Mouse (Mus musculus) ovary, postnatal 36 days (tissue): Measurements from ENCODE around the gene Armc10.
A peak's percentile ranks its signal among the peaks of the same experiment; 100 is the strongest.
"Not testable (repeated sequence)": the region's sequence is repeated elsewhere in the genome, so short reads cannot be mapped to it uniquely, and the experiment has no call there.

Experiments
- DNase-seq: peaks from one replicate; pipeline ENCODE4 v3.0.0; 2022; ENCODE audit warnings: low spot score, mixed read lengths

The Armc10 gene

DNA sequence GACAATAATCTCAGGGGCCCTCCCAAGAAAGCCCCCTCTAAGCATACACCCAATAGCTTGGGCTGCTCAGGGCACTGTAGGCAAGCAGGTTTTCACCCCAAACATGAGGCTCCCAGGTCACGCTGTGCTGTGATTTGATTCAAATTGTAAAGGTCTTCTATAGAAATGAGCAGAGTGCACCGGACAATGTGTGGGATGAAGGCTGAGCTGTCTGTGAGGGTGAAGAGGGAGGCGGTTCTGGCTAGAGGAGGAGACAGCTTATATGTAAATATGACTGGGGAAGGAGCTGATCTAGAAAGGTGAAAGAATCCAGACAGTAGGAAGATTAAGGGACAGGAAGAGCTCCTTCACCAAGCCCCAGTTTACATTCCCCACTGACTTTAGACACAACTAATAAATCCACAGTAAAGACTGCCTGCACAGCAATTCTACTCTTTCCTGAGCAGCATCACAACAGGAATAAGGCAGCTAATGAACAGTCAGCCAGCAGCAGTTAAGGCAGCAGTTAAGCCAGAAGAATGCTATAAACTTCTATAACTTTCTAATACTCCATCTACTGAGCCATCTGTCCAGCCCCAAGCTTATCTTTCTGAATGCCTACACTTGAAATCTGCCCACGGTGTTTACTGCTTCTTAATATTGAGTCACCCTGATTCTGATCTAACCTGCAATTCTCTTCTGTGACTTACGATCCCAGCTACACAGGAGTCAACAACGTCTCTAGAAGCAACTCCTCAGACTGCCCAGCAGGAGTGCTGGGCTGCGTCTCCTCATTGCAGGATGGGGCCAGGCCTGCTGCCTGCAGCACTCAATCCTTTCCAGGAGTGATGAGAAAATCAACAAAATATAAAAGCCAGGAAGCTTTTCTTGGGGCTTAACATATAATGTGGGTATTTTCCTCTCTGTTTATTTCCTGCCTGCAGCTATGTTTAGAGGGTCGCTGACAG lies 21.9 kb downstream of the Armc10 start:
- no peak for DNase-seq

DNA sequence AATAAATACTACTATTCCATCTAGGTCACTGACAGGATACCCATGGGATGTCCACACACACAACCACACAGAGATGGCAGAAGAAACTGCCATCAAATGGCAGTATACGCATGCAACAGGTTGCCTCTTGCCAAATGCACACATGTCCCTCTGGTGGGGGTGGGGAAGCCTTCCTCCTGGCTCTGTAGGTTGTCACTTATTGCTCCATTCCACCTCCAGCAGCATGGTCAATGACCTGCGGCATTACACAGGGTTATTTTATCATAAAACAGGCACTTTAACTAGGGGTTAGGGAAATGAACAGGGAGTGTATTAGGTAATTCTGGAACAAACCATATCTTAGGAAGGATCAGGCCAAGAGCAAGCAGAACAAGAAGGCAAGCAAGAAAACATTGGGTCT lies 23.7 kb downstream of the Armc10 start:
- no peak for DNase-seq

DNA sequence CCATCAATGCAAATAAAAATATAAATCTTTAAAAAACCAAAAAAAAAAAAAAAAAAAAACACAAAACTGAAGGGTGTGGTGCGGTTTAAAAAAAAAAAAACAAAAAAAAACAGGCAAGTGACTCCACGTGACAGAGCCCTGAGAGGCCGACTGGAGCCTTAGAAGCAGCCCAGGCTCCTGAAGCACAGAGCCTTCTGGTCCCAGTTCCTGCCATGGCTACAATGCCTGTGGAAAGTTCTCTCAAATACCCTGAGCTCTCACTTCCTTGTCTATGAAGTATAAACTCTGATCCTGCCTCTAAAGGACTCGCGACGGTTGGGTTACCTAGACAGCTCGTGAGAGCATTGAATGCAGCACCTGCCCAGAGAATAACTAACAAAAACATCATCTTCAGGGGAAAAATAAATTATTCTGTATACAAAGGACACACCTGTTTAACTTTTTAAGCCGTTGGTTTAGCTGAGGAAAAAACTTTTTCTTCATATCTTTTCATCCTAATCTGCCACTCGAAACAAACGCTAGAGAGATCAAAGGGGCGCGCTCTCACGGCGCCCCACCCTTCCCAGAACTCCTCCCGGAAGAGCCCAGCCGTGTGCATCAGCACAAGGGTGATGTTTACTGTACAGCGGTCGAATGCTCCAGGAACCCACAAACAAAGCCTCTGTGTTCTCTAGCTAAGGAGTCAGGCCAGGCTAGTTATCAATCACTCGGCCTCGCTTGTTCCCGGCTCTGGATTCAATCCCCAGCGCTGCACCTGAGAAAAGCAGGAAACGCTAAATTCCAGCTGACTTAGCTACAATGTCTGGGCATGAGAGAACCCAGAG lies 27.4 kb downstream of the Armc10 start:
- peak; percentile 15 for DNase-seq

DNA sequence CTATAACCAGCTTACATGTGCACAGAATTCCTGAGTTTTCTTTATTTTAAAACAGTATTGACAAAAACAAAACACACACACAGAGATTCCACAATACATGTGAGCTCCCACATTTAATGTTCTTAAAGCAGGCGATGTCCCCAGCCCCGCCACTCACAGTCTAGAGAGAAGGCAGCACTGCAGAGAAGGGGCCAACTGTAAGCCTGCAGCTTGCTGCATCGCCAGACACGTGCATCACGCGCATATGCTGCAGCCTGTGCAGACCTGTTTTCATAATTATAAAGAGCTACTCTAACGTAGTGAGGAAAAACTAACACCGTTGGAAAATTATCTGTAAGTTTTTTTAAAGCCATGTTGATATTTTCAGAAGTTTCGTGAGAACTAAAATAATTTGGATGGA lies 28.1 kb downstream of the Armc10 start:
- no peak for DNase-seq

DNA sequence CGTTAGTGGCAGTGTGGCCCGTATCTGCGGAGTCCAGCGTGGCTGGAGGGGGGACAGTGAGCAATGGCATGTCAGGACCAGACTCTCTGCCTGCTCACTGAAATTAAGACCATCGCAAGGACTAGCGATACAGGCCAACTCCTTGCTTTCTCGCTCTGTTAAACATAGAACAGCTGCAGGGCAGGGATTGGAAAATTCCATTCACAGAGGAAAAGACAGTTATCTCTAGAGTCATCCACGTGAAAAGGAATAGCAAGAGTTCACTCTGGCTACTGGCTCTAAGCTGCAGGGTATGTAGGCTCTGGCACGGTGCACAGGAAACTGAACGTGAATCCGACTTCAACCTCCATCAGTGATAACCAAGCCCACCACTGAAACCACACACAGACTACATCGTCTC lies 29.4 kb downstream of the Armc10 start:
- no peak for DNase-seq

DNA sequence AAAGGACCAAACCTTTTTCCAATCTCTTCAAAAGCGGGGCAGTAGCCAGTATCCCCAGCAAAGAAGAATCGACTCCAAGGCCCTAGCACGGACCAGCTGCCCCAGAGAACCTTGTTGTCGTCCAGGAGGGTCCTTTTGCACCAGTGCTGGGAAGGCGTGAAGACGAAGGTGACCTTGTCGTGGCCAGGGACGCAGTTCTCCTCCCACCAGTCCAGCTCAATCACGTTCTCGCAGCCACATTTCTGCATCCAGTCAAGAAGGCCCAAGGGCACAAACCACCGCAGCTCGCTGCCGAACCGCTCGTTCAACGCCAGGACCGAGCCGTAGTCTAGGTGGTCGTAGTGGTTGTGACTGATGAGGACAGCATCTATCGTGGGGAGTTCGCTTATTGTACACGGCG lies 29.9 kb downstream of the Armc10 start:
- no peak for DNase-seq

DNA sequence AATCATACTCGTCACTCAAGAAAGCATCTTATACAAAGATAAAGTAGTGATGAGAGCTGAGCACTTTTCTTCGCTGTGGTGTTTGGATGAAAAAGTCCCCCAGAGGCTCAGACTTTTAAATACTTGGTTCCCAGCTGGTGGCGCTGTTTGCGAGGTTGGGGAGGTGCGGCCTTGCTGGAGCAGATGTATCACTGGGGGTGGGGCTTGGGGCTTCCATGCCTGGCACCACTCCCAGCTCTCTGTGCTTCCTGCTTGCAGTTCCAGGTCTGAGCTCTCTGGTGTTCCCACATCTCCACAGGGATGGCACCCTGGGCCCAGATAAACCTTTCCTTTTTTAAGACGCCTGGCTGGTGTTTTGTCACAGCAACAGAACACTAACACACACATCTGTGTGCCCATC lies 32.3 kb downstream of the Armc10 start:
- DNase-seq = no peak

DNA sequence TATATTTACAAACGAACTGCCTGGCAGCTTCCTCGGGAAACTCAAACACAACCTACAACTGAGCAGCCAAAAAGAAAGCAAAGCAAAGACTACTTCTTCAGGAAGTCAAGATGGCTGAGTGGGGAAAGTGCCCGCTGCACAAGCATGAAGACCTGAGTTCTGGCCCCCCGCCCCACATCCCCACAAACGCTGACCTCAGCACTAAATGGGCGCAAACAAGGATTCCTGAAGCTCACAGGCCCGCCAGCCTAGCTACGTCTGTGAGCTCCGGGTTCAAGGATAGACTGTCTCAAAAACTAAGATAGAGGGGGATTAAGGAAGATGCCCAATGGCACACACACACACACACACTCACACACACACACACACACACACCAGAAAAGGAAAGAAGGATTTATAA lies 32.8 kb downstream of the Armc10 start:
- DNase-seq = no peak

DNA sequence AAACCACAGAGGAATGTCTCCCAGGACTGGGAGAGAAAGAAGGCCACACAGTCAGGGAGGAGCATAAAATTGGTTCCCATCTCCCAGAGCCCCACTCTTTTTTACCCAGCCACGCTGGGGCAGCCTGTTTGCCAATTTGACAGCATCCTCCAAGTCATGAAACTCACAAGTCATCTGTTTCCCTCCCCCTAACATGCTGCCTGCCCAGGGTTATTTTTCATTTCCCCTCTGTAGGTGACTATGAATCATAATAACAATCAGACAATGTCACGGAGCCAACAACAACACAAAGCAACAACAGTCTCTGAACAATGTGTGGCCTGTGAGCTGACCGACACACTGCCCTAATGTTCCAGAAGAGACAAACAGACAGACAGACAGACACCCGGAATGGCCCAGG lies 34.4 kb downstream of the Armc10 start:
- no peak for DNase-seq

DNA sequence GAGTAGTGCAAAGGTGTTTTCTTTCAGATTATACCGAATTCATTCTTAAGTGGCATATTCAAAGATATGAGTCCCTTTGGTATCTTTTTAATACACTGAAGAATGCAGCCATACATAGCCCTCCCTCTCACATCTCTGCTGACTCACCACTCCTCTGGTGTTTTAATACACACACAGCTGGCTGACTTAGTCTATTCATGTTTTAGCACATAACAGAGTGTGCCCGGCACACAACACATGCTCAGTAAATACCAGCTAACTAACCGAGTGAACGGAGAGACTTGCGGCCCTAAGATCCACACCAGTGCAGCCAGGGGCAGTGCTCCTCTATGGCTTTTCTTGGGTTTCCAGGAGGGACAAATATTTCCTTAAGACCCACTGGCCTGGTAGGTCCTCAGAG lies 35.3 kb downstream of the Armc10 start:
- no peak for DNase-seq

DNA sequence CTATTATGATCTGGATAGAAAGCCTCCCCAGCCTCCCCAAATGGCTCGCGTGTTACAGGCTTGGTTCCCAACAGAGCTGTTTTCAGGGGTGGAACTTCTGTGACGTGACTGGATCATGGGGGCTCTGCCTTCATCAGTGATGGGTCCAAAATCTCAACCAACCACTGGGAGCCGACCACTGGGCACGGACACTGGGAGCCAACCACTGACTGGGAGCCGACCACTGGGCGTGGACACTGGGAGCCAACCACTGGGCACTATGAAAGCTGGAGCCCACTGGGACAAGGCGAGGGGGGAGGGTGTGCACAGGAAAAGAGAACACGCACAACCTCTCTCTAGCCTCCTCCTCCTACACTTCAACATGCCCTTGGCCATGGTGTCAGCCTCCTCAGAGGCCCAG lies 38.2 kb downstream of the Armc10 start:
- DNase-seq = no peak

DNA sequence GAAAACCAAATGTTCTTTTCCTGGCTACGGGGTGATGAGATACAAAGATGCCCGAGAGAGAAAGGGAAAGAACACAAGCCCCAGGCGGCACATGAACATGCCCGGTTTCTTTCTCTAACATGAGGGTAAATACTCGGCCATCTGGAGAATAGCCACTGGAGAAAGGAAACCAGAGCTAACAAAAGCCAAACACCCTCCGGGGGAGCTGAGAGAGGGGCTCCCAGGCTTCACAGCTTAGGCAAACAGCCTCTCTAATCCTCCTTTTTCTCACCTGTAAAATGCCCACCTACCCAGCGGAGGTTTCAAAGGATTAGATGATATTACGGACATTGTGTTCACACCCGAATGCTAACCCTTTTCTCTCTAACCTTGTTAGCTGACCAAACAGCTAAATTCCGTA lies 39.4 kb downstream of the Armc10 start:
- no peak for DNase-seq

DNA sequence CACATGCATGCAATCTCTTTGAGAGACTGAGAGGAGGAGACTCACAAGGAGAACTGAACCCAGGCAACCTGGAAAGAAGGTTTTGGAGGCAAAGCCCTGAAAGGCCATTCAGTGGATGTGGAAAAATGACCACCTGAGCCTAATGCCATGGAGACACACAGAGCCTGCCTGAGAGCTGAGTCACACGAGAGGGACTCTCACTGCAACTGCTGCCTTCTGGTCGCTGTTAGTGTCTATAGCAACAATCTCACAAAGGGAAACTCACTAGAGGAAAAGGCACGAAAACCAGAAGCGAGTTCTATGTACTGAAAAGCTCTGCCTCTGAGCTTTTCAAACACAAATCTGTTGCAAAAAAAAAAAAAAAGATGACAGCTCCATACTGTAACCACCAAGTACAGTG lies 41.4 kb downstream of the Armc10 start:
- no peak for DNase-seq

DNA sequence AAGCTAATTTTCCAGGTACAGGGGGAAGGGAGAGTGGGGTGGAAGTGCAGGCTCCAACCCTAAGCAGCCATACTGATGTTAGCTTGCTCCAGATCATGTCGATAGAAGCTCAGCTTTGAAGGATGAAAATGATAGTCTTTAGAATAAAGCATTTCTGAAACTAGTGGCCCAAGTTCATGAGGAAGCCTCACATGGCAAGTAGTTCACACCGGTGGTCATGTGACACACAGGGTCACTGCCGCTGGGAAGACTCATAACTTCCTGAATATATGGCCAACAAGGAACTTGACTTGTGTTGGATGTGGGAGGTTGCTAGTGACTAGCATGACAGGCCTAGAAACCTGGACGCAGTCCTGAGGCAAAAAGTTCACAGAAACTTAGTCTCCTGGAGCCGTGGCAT lies 46.6 kb downstream of the Armc10 start:
- DNase-seq = no peak

DNA sequence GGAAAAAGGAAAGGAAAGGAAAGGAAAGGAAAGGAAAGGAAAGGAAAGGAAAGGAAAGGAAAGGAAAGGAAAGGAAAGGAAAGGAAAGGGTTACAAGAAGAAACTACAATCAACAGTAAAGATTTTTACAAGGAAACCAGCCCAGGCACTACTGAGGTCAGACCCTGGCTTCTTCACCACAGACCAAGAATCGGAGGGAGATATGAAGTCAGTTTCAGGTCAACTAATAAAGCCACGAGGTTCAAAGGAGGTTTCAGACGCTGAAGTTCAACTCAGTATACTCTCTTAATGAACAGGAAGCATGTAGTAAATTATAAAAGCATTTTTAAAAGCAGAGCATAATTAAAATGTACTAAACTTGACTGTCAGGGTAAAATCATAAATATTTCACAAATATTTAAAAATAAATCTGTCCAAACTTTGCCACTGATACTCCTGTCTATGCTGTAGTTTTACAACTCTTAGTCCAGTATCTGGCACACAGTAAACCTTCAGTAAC lies 47.8 kb downstream of the Armc10 start:
- DNase-seq = no peak

DNA sequence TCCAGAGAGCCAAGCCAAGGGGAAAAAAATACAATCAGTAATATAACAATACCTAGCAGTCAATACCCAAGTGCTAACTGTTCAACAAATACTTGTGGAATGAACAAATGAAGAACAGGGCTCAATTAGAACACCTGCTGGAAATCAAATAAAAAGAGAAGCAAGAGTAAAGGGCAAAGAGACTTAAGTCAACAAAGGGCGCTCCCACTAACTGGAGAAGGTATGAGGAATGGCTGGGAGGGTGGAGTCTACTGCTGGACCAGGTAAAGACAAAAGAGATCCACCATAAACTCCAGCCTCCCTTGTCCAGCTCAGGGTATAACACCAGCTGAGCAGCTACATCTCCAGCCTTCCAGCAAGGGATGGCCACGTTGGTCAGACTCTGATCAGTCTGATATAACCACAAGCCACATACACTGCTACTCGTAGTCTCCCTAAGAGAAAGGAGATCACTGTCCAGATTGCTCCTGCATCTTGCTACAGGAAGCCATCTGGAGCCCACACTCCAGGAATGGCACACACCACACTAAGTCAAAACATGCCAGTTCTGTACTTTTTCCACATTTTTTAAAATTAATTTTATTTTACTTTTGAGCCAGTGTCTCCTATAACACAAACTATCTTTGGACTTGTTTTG lies 49.4 kb downstream of the Armc10 start:
- no peak for DNase-seq

DNA sequence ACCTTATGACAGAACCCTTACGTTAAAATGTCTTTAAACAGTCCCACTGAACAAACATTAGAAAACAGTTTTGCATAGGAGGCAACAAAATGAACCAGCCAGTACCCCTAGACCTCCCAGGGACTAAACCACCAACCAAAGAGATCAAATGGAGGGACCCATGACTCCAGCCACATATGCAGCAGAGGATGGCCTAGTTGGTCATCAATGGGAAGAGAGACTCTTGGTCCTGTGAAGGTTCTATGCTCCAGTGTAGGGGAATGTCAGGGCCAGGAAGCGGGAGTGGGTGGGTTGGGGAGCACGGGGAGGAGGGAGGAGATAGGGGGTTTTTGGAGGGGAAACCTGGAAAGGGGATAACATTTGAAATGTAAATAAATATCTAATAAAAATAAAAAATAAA lies 53.9 kb downstream of the Armc10 start:
- not testable (repeated sequence) for DNase-seq

DNA sequence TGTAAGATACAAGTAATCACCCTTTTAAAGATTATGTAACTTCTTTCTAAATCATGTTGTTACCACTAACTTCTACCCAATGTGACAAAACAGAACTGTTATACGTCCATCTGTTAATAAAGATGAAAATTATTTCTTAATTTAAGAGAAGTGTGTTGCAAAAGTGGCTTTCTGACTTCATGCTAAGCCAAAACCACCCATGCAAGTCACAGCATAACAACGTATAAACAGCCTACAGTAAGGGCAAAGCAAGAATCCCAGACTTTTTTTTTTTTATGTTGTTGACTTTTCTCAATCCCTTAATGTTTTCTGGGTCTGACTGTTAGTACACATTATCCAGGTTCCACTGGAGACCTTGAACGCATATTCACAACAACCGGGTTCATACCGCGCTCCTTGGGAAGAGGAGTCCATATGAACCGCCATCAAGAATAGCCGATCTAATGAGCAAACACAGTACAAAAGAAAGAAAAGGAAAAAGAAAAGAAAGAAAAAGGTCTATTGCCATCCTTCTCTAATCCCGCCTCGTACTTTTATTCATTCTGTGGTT lies 54.7 kb downstream of the Armc10 start:
- no peak for DNase-seq

DNA sequence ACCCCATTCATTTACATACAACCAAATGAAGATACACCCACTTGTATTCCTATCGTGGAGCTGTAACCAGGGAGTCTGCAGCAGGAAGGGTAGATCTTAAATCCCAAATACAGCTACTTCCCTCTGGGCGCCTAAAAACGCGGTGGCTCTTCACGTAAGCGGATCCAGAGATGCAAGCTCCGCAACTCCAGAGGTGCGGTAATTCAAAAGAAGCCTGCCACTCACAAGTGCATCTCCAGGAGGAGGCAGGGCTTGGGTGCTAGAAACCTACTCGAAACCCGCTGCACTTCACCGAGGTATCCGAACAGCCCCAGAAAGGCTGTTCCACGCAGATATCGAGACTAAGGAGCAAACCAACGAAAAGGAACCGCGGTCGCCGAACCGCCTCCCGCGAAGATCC lies 55.3 kb downstream of the Armc10 start:
- DNase-seq = no peak

DNA sequence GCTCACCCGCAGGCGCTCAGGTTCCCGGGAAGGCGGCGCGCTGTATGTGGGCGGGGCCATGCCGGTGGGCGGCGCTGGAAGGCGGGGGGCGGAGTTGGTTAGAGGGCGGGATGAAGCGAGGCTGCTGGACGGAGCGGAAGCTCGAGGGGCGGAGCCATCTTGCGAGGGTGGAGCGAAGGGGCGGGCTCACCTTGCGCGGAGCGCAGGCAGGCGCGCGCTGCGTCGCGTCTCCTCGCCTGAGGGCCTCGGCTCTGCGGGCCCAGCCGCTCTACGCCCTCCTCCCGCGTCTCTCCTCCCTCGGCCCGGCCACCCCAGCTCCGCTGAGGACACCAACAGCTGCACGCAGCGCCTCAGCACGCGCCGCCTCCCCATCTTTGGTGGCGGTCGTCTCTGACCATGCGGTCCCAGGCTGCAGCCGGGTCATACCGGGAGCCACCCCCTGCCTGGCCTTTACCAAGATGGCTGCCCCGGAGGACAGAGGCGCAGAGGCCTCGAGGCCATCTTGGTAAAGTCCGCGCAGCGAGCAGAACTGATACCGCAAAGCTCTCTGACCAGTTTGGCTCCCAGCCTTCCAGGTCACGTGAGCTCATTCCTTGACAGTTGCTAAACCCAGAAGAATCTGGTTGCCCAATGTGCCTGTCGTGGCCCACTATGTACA lies 55.9 kb downstream of the Armc10 start, which contains the start of gene Napepld:
Napepld (minus strand) TSS at position 46 of the 658 bp plus-strand sequence.
- DNase-seq = peak; percentile 100

DNA sequence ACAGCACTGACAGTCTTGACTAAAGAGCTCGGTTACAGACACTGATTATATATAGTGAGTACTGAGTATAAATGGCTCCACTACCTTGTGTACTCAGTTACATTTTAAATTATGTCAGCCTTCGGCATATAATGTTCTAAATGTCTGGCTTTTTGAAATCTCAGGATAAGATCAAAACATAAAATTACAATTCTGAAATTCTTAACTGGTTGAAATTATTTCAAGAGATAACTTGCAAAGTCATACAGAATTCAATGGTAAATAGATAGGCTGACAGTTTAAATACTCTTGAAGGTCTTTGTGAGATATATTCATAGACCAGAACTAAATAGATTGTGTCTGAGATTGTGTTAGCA lies 56.4 kb downstream of the Armc10 start:
- DNase-seq = no peak
